Mouse (Mus musculus) naive thymus-derived CD4-positive, alpha-beta T cell, adult 5 months (primary cell): Measurements from ENCODE around the gene Gm10999. TPM values are rescaled to one million over a fixed set of nuclear protein-coding genes. Genes with fewer than 3 reads are reported as not detected.

Experiments used
- polyA plus RNA-seq: library from polyadenylated mRNA; unstranded; fragments of 100-300 nt; shearing (Covaris generic); gene quantifications from one replicate; pipeline ENCODE4 v1.2.1, GENCODE M21; 2017

The Gm10999 gene
- not detected for polyA plus RNA-seq

DNA sequence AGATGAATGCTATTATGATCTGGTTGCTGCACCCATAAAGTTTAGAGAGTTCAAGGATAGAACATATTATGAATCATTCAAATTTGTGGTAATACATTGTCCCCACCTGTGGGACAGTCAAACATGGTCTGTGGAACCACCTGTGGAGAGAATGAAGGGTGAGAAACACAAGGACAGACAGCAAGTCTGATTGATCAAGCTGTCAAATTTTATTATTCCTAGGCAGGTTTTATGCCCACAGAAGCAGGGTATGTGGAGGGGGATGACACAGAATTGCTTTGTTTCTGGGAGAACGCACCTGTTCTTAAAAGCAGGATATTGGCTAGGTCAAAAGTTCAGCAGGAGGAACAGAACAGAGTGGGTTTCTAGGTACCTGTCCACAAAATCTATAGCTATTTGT, at the start of gene Gm10999:
TSS of gene Gm10999 (minus strand) at position 101 of the 400 bp plus-strand sequence.

Other genes starting within 250 kb of the Gm10999 start
- gene Ccdc7a, start 66.1 kb downstream of the Gm10999 start, polyA plus RNA-seq = not detected
- gene Ccdc7b, start 64.5 kb downstream of the Gm10999 start, polyA plus RNA-seq = not detected
- 12.1 TPM for gene 2610044O15Rik8, start 102.7 kb upstream of the Gm10999 start, polyA plus RNA-seq